Mouse (Mus musculus) ES-Bruce4 (cell line): ENCODE measurements around the gene Mdc1.

Experiments used
- CTCF ChIP-seq: IDR thresholded peaks from one replicate; pipeline ENCODE4 v1.8.1; 2011; ENCODE audit warnings: low read depth, low read length
- POLR2A ChIP-seq: IDR thresholded peaks from one replicate; pipeline ENCODE4 v1.8.1; 2011; ENCODE audit warnings: low read length; ENCODE audit not compliant: insufficient read depth

- TF ChIP-seq CTCF (no peak), POLR2A (no peak)
Measured at GRCm38 (mm10) chr17:35835424-35836140, 5.7 kb upstream of the Mdc1 start.
